Mouse (Mus musculus) heart, adult 10 weeks (tissue): Measurements from ENCODE around the gene Pou1f1. TPM values are rescaled to one million over a fixed set of nuclear protein-coding genes. Genes with fewer than 3 reads are reported as not detected.

ENCODE experiments used
- polyA plus RNA-seq: library from polyadenylated mRNA; stranded (reverse); fragments of 350-450 nt; fragmentation: Illumina TruSeq; extraction: RNeasy Lipid Tissue Mini Kit (QIAGEN cat#74804); gene quantifications from one replicate; pipeline ENCODE4 v1.2.3, GENCODE M21; 2014; ENCODE audit warnings: low read depth, low replicate concordance

Pou1f1 gene
- not detected for polyA plus RNA-seq

DNA sequence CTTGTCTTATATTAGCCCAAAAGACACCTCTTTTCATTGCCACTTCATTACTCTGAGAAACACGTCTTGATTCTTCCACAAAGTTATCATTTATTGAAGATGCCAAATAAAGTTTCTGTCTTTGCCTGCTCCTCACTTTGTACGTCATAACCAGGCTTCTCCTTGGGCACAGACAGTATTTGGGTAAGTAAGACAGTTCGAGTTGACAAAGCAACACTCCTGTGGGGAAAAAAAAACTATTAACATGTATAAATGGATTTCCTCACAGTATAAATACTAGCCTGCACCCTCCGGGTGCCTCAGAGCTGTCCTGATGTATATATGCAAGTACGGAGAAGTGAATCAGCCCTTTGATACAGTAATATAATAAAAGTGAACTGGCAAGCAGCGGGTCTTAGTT is at the start of gene Pou1f1:
TSS of gene Pou1f1 (plus strand) at position 301 of the 400 bp plus-strand sequence.

GRCm38 (mm10) chr16:65561963-65562863 is 41.9 kb downstream of the Pou1f1 start, which contains the start of gene Chmp2b:
Gene Chmp2b, minus strand, starts transcription at chr16:65562726.

Other genes starting within 250 kb of the Pou1f1 start
- gene Chmp2b, start 42.2 kb downstream of the Pou1f1 start, polyA plus RNA-seq: 53.3 TPM